Mouse (Mus musculus) lung, adult 2 months (tissue): ENCODE measurements around the gene Spag17.

ENCODE experiments used
- CTCF ChIP-seq: fragments of 200-500 bp; IDR thresholded peaks from 2 replicates; pipeline ENCODE4 v1.5.1; 2011; ENCODE audit warnings: mild to moderate bottlenecking, low read length, control low read depth; ENCODE audit not compliant: insufficient read depth
- POLR2A ChIP-seq: fragments of 200-500 bp; IDR thresholded peaks from 2 replicates; pipeline ENCODE4 v1.6.1; 2011; ENCODE audit warnings: low read depth, mild to moderate bottlenecking, control low read depth, low read length, borderline replicate concordance; ENCODE audit errors: extremely low read depth

GRCm38 (mm10) chr3:100176031-100176430 is 290.8 kb downstream of the Spag17 start:
- no peak for TF ChIP-seq CTCF
- no peak for TF ChIP-seq POLR2A
